Mouse (Mus musculus) MEL (cell line): ENCODE measurements around the gene Hnf1a.

Source experiments
- BHLHE40 ChIP-seq: IDR thresholded peaks from 2 replicates; pipeline ENCODE4 v1.6.1; 2012; ENCODE audit warnings: low read depth, mild to moderate bottlenecking, inconsistent platforms, low read length, improper control_type of control experiment, borderline replicate concordance
- CTCF ChIP-seq, 3 experiments: IDR thresholded peaks in 2 of 3; conservative IDR thresholded peaks in 1 of 3; 2 replicates each; pipeline ENCODE4 v1.5.1; 2011 to 2012; ENCODE audit warnings: low read length in 3 of 3, low read depth in 2 of 3, mild to moderate bottlenecking in 2 of 3, improper control_type of control experiment in 1 of 3, inconsistent platforms in 1 of 3, mixed read lengths in 1 of 3, moderate library complexity in 1 of 3; ENCODE audit not compliant: control insufficient read depth in 1 of 3, insufficient read depth in 1 of 3, poor library complexity in 1 of 3, severe bottlenecking in 1 of 3
- E2F4 ChIP-seq: IDR thresholded peaks from 2 replicates; pipeline ENCODE4 v1.6.1; 2011; ENCODE audit warnings: low read depth, low read length, improper control_type of control experiment, borderline replicate concordance
- GATA1 ChIP-seq: IDR thresholded peaks from 2 replicates; pipeline ENCODE4 v1.6.1; 2011; ENCODE audit warnings: low read depth, low read length, improper control_type of control experiment
- JUND ChIP-seq: IDR thresholded peaks from 2 replicates; pipeline ENCODE4 v1.6.1; 2011; ENCODE audit warnings: low read depth, mild to moderate bottlenecking, improper control_type of control experiment, low read length
- MEF2A ChIP-seq: IDR thresholded peaks from 2 replicates; pipeline ENCODE4 v1.6.1; 2014; ENCODE audit warnings: low read depth, mild to moderate bottlenecking, inconsistent platforms, low read length, improper control_type of control experiment; ENCODE audit not compliant: poor library complexity, insufficient replicate concordance, severe bottlenecking; ENCODE audit errors: extremely low read depth
- POLR2A ChIP-seq, 2 experiments: IDR thresholded peaks; 2 replicates each; pipeline ENCODE4 v1.6.1; 2011 to 2012; ENCODE audit warnings: low read length in 2 of 2, mild to moderate bottlenecking in 2 of 2, control low read depth in 1 of 2, improper control_type of control experiment in 1 of 2, low read depth in 1 of 2, moderate library complexity in 1 of 2; ENCODE audit not compliant: control insufficient read depth in 1 of 2, insufficient read depth in 1 of 2, poor library complexity in 1 of 2
- POLR2AphosphoS2 ChIP-seq: IDR thresholded peaks from 2 replicates; pipeline ENCODE4 v1.6.1; 2011; ENCODE audit warnings: low read length, improper control_type of control experiment
- RCOR1 ChIP-seq: IDR thresholded peaks from 2 replicates; pipeline ENCODE4 v1.6.1; 2012; ENCODE audit warnings: low read depth, mild to moderate bottlenecking, inconsistent platforms, low read length, improper control_type of control experiment
- SIN3A ChIP-seq: IDR thresholded peaks from 2 replicates; pipeline ENCODE4 v1.6.1; 2012; ENCODE audit warnings: low read length, improper control_type of control experiment, inconsistent platforms
- TAL1 ChIP-seq: IDR thresholded peaks from 2 replicates; pipeline ENCODE4 v1.6.1; 2012; ENCODE audit warnings: mild to moderate bottlenecking, inconsistent platforms, low read length, moderate library complexity, mixed read lengths
- TBP ChIP-seq: IDR thresholded peaks from 2 replicates; pipeline ENCODE4 v1.8.0; 2011; ENCODE audit warnings: low read depth, low read length, improper control_type of control experiment
- USF1 ChIP-seq: IDR thresholded peaks from 2 replicates; pipeline ENCODE4 v1.6.1; 2014; ENCODE audit warnings: low read depth, mild to moderate bottlenecking, inconsistent platforms, low read length, improper control_type of control experiment, moderate library complexity
- ZMIZ1 ChIP-seq: IDR thresholded peaks from 2 replicates; pipeline ENCODE4 v1.6.1; 2012; ENCODE audit warnings: low read depth, mild to moderate bottlenecking, inconsistent platforms, low read length, improper control_type of control experiment, moderate library complexity

DNA sequence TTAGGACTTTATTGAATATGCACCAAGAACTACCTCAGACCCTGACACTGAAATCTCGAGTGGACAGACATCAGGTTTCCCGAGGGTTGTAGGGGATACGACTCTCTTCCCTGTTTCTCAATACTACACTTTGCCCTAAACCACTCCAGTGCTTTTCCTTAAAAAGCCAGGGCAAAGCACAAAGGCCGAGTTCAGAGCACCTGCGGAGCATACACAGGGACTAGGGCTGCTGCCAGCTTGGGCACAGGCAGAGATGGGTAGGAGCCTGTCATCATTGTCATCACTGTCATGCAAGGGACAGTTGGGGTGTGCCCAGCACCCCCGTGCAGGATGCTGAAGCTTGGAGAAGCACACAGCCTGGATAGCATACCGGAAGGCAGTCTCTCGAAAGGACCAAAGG is 37.7 kb downstream of the Hnf1a start:
- TF ChIP-seq GATA1 (no peak), MEF2A (no peak), CTCF (IDR thresholded peaks at IDR 0.05 in 2 of 3, conservative IDR thresholded peaks at IDR 0.05 in 1 of 3; ENCODE audit: control insufficient read depth in 1 of 3, insufficient read depth in 1 of 3, low read depth in 2 of 3, low read length in 3 of 3, poor library complexity in 1 of 3, severe bottlenecking in 1 of 3) (no peak), JUND (no peak), TAL1 (no peak), ZMIZ1 (no peak), RCOR1 (no peak), TBP (no peak), BHLHE40 (no peak), USF1 (no peak), SIN3A (no peak), POLR2AphosphoS2 (no peak), E2F4 (no peak), POLR2A (IDR thresholded peaks at IDR 0.05; ENCODE audit: control insufficient read depth in 1 of 2, insufficient read depth in 1 of 2, low read depth in 1 of 2, low read length in 2 of 2, poor library complexity in 1 of 2) (no peak)
